Mouse (Mus musculus) ES-E14 (cell line): ENCODE measurements at regions not wholly inside any gene's neighbourhood (a gene's known extent, or its start where the extent isn't known, plus 50 kb on each side); places are given as distances from the start of the nearest gene placed in this dataset.

Source experiments
- CHD2 ChIP-seq: IDR thresholded peaks from 2 replicates; pipeline ENCODE4 v1.6.1; 2014; ENCODE audit warnings: mild to moderate bottlenecking, low read depth, low read length, inconsistent platforms
- HCFC1 ChIP-seq: IDR thresholded peaks from 2 replicates; pipeline ENCODE4 v1.6.1; 2012; ENCODE audit warnings: low read length, inconsistent platforms, borderline replicate concordance; ENCODE audit not compliant: insufficient read depth
- MAFK ChIP-seq: IDR thresholded peaks from 2 replicates; pipeline ENCODE4 v1.6.1; 2014; ENCODE audit warnings: mild to moderate bottlenecking, low read depth, low read length, inconsistent platforms; ENCODE audit not compliant: insufficient read depth
- ZNF384 ChIP-seq: IDR thresholded peaks from 2 replicates; pipeline ENCODE4 v1.6.1; 2012; ENCODE audit warnings: low read depth, low read length, inconsistent platforms

GRCm38 (mm10) chr8:27903796-27904195 is 456.3 kb downstream of the Poteg start:
- TF ChIP-seq HCFC1 (no peak), MAFK (no peak), CHD2 (no peak), ZNF384 (no peak)
